Mouse (Mus musculus) C2C12 (cell line): Measurements from ENCODE around the gene Pcdh15.

Experiments used
- CEBPB ChIP-seq: IDR thresholded peaks from one replicate; pipeline ENCODE4 v1.6.1; 2011; ENCODE audit warnings: low read depth, mild to moderate bottlenecking, control low read depth, moderate library complexity
- CTCF ChIP-seq: IDR thresholded peaks from one replicate; pipeline ENCODE4 v1.5.1; 2011; ENCODE audit not compliant: control insufficient read depth, insufficient read depth, insufficient read length
- FOSL1 ChIP-seq: IDR thresholded peaks from one replicate; pipeline ENCODE4 v1.8.0; 2011; ENCODE audit warnings: mild to moderate bottlenecking, low read length; ENCODE audit not compliant: poor library complexity, insufficient read depth, severe bottlenecking
- MAX ChIP-seq: IDR thresholded peaks from one replicate; pipeline ENCODE4 v1.6.1; 2011; ENCODE audit warnings: mild to moderate bottlenecking, control low read depth
- MYOD1 ChIP-seq: IDR thresholded peaks from one replicate; pipeline ENCODE4 v1.6.1; 2011; ENCODE audit warnings: low read depth; ENCODE audit not compliant: control insufficient read depth, insufficient read length
- MYOG ChIP-seq: IDR thresholded peaks from one replicate; pipeline ENCODE4 v1.6.1; 2011; ENCODE audit not compliant: control insufficient read depth, insufficient read length; ENCODE audit errors: extremely low read depth
- USF1 ChIP-seq: IDR thresholded peaks from one replicate; pipeline ENCODE4 v1.6.1; 2011; ENCODE audit warnings: low read depth, mild to moderate bottlenecking, control low read depth, moderate library complexity

DNA sequence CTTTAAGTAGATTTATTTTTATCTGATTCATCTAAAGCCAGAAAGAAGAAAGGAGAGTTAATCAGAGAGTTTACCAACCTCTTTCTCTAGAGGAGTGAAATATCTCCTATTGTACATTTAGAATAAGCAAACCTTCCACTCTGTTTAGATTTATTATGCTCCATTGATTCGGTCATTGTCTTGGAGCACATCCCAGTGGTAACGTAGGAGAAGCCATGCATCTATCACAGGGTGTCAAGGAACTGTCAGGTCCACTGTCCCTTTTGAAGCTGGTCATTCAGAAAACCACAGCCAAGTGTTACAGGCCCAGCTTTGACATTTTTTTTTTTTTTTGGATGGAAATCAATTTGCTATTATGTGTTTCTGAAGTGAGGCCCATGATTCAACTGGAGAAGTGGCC lies 384.9 kb downstream of the Pcdh15 start:
- TF ChIP-seq CTCF, result no peak
- TF ChIP-seq MAX, result no peak
- TF ChIP-seq CEBPB, result no peak
- no peak for TF ChIP-seq USF1
- TF ChIP-seq MYOD1, result no peak
- TF ChIP-seq FOSL1, result no peak
- TF ChIP-seq MYOG, result no peak
